Mouse (Mus musculus): ENCODE measurements at regions not wholly inside any gene's neighbourhood (a gene's known extent, or its start where the extent isn't known, plus 50 kb on each side); places are given as distances from the start of the nearest gene placed in this dataset.

GRCm38 (mm10) chr13:6128903-6129302 lies 267.6 kb downstream of the Klf6 start:
- no peak for TF ChIP-seq CTCF (IDR thresholded peaks at IDR 0.05)
- no peak for TF ChIP-seq EP300 (IDR thresholded peaks at IDR 0.05)
